Mouse (Mus musculus) frontal cortex, postnatal 10 days (tissue): ENCODE measurements around the gene Gm21708.
"Not testable (repeated sequence)": the region's sequence is repeated elsewhere in the genome, so short reads cannot be mapped to it uniquely, and the experiment has no call there.

Source experiments
- DNase-seq, 2 experiments: peaks; one replicate each; pipeline ENCODE4 v3.0.0; 2022; ENCODE audit warnings: low spot score in 2 of 2, mixed read lengths in 1 of 2

Gm21708 gene

DNA sequence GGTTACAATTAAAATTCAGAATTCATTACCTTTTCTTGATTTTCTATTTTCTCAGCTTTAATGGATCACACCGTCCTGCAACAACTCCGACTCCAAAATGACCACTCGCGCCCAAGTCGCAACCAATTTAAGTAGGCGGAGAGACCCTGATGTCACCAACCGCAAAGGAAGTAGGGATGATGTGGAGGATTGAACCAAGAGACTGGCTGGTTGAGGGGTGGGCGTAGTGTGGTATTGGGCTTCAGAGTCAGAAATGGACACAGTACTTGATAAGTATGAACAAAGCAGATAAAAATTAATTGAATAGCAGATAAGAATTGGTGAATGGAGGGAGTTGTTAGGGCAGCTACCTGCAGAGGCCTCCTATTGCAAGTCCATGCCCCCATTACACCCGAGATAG lies at the start of gene Gm21708, which contains the start of gene Gm21704:
Gene Gm21708, minus strand, starts transcription at position 101 of the 400 bp plus-strand sequence.
Gene Gm21704, minus strand, starts transcription at position 101 of the 400 bp plus-strand sequence.
- DNase-seq: not testable (repeated sequence)
